Mouse (Mus musculus) small intestine, adult 2 months (tissue): ENCODE results near the gene Hoxc10.

ENCODE experiments used
- CTCF ChIP-seq: fragments of 200-500 bp; IDR thresholded peaks from 2 replicates; pipeline ENCODE4 v1.5.1; 2012; ENCODE audit warnings: low read depth, mild to moderate bottlenecking, control low read depth, inconsistent platforms, low read length, moderate library complexity, mixed read lengths; ENCODE audit not compliant: insufficient replicate concordance, insufficient read length; ENCODE audit errors: extremely low read depth
- POLR2A ChIP-seq: fragments of 200-500 bp; IDR thresholded peaks from 2 replicates; pipeline ENCODE4 v1.6.1; 2012; ENCODE audit warnings: low read depth, mild to moderate bottlenecking, control low read depth, inconsistent platforms, low read length, moderate library complexity

DNA sequence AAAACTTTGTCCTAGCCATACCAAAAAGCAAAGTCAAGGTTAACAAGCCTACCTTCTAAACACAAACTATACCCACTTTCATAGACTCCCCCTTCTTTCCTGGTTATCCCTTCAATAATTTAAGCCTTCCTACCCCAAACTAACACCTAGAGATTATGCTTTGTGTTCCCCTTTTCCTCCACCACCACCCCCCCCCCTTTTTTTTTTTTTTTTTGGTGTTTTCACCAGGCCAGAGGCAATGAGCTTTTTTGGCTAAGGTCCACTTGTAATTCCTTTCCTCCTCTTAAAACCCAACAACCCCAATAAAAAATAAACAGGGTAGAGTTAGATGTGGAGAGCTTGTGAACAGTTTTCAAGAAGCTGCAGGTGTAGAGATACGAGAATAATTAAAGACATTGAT, 2.7 kb downstream of the Hoxc10 start:
- no peak for TF ChIP-seq POLR2A
- no peak for TF ChIP-seq CTCF
